Mouse (Mus musculus) small intestine, adult 2 months (tissue): ENCODE measurements around the gene Casp3. TPM values are rescaled to one million over a fixed set of nuclear protein-coding genes. Genes with fewer than 3 reads are reported as not detected.

Experiments
- H3K27ac ChIP-seq: fragments of 200-500 bp; 2 replicates; pipeline ENCODE4 v1.5.1; 2012; ENCODE audit warnings: low read depth, low read length, control low read depth, inconsistent platforms; ENCODE audit not compliant: insufficient read depth
- H3K27me3 ChIP-seq: fragments of 200-500 bp; 2 replicates; pipeline ENCODE4 v1.6.1; 2012; ENCODE audit warnings: mild to moderate bottlenecking, moderate library complexity, low read length, inconsistent platforms; ENCODE audit not compliant: control insufficient read depth, insufficient read depth
- H3K36me3 ChIP-seq: fragments of 200-500 bp; 2 replicates; pipeline ENCODE4 v1.6.1; 2012; ENCODE audit warnings: mild to moderate bottlenecking, low read length, control low read depth, inconsistent platforms; ENCODE audit not compliant: control insufficient read depth, insufficient read depth
- H3K4me1 ChIP-seq: fragments of 200-500 bp; 2 replicates; pipeline ENCODE4 v1.6.1; 2012; ENCODE audit warnings: low read length, inconsistent platforms, mixed read lengths; ENCODE audit not compliant: control insufficient read depth, insufficient read depth, insufficient read length
- H3K4me3 ChIP-seq: fragments of 200-500 bp; 2 replicates; pipeline ENCODE4 v1.5.1; 2012; ENCODE audit warnings: low read depth, mild to moderate bottlenecking, control low read depth, inconsistent platforms, low read length, moderate library complexity
- CTCF ChIP-seq: fragments of 200-500 bp; IDR thresholded peaks from 2 replicates; pipeline ENCODE4 v1.5.1; 2012; ENCODE audit warnings: low read depth, mild to moderate bottlenecking, control low read depth, inconsistent platforms, low read length, moderate library complexity, mixed read lengths; ENCODE audit not compliant: insufficient replicate concordance, insufficient read length; ENCODE audit errors: extremely low read depth
- POLR2A ChIP-seq: fragments of 200-500 bp; IDR thresholded peaks from 2 replicates; pipeline ENCODE4 v1.6.1; 2012; ENCODE audit warnings: low read depth, mild to moderate bottlenecking, control low read depth, inconsistent platforms, low read length, moderate library complexity
- WGBS: fragments of 180-500 bp; shearing (Covaris S2); methylation state at CpG from one replicate; pipeline ENCODE4 v1.1.7; 2018; 5-methylcytosine and 5-hydroxymethylcytosine counted together
- polyA plus RNA-seq: library from polyadenylated mRNA; depleted of rRNA; stranded (reverse); fragments of >200 nt; gene quantifications from 2 replicates; pipeline ENCODE4 v1.2.3, GENCODE M21; 2012

Casp3 gene
- polyA plus RNA-seq, 1 experiment = 5.3 TPM

DNA sequence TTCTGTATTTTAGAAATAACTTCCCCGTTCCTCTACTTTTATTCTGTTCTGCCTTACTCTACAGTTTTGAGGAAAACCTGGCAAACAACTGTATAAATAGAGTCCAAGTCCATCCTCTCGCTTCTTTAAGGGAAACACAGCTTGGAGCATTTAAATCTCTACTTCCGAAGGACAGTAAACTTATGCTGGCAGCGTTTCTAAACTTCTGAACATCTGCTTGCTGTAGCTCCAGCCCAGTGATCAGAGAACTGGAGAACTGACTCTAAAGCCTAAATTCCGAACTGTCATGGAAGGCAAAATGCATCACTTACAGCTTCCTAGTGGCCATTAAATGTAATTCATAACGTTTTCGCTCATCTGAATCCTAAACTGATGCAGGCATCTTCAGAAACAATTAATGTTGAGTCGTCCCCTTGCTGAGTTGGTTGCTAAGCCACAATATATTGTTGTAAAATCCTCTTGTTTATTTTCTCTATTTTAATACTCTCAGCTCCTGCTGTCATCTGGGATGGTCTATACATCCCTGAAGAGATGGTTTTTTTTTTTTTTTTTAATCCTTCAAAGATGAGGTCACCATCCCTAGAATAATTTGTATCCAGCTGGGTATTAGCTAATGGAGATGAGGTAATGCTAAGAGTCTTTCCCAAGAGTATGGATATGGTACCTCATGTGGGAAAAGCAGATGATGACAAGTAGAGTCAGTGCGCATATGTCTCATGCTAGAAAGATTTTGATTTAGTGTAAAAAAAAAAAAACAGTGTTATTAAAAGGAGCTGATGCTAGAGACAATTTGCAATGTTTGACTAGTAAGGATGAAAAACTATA lies 5.6 kb downstream of the Casp3 start:
- Histone ChIP-seq H3K36me3 (no peaks in the 10 kb centered on the region), H3K27ac (no peak overlapping the region), H3K4me3 (no peak overlapping the region), H3K4me1 (peaks cover 9% of the 10 kb centered on the region; the same call in 1 of the 2 replicates), H3K27me3 (no peaks in the 10 kb centered on the region)
- 78% methylated on average over 9 of the region's 9 CpGs for WGBS
- TF ChIP-seq CTCF = no peak
- TF ChIP-seq POLR2A = no peak

GRCm38 (mm10) chr8:46625166-46625565 lies 8.1 kb downstream of the Casp3 start:
- TF ChIP-seq POLR2A (no peak), CTCF (no peak)
- Histone ChIP-seq H3K36me3 (peaks cover 5% of the 10 kb centered on the region), H3K27ac (no peak overlapping the region), H3K4me1 (peaks cover 13% of the 10 kb centered on the region; the same call in 1 of the 2 replicates), H3K27me3 (no peaks in the 10 kb centered on the region), H3K4me3 (no peak overlapping the region)
- WGBS = 81% methylated on average over 1 of the region's 1 CpGs

DNA sequence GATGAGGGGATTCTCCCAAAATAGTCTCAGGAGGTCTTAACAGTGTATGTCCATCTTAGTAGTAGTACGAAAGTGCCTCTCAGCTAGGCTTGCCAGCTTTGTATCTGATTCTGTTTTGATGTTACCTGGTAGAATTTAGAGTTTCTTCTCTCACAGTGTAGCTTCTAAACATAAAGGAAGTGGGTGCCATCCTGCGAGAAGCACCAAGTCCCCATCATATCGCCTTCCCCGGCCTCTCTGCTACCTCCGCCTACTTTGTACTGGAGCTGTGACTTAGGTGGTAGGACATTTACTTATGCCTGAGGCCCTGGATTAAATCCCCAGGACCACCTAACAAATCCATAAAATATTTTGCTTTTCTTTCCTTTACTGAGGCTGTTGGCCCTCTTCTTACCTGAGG lies 9.6 kb downstream of the Casp3 start:
- H3K36me3 ChIP-seq = peaks cover 7% of the 10 kb centered on the region
- 94% methylated on average over 5 of the region's 5 CpGs for WGBS
- no peak for TF ChIP-seq POLR2A
- no peak for TF ChIP-seq CTCF

DNA sequence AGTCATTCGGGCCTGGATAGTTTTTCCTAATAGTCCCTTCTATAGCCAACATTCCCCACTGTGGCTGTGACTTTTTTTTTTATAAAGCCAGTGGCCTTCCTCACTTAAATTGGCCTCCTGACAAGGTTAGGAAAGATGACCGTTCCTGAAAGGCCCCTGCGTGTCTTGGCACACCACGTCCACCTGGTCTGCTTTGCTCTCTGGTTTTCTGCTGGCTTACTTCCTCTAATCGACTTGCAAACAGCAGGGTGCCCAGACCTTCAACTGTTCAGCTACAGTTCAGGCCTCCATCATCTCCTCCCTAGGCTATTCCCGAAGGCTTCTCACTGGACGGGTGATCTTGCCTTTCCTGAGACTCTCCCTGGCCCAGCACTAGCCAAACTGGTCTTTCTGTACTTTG lies 10.8 kb downstream of the Casp3 start:
- H3K27ac ChIP-seq = no peak overlapping the region
- TF ChIP-seq CTCF = no peak
- TF ChIP-seq POLR2A = no peak
- 77% methylated on average over 7 of the region's 7 CpGs for WGBS

More for the DNA sequence above, 9.6 kb downstream of the Casp3 start:
- Histone ChIP-seq H3K27ac (no peak overlapping the region), H3K27me3 (no peaks in the 10 kb centered on the region), H3K4me1 (peaks cover 13% of the 10 kb centered on the region; the same call in 1 of the 2 replicates), H3K4me3 (no peak overlapping the region)

DNA sequence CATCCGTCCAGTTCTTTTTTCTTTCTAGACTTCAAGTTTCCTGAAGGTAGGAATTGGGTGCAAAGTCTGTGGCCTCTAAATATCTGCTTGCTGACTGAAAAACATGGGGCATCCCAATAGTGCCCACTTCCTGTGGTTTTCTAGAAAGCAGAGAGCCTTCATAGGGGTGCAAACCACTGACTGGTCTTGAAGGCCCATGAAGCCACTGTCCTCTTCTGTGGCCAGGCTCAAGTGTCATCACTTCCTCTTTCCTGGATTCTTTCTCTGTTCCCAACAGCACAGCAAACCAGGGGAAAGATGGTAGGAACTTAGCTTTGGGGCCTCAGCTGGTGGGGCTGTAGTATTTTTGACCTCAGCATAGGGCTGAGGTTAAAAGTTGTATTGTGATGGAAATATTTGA lies 11.6 kb downstream of the Casp3 start:
- no peak overlapping the region for H3K27ac ChIP-seq
- 88% methylated on average over 1 of the region's 1 CpGs for WGBS
- H3K4me1 ChIP-seq = peaks cover 12% of the 10 kb centered on the region; the same call in 1 of the 2 replicates
- H3K4me3 ChIP-seq = no peak overlapping the region
- peaks cover 21% of the 10 kb centered on the region for H3K36me3 ChIP-seq
- TF ChIP-seq POLR2A = no peak
- TF ChIP-seq CTCF = no peak
- no peaks in the 10 kb centered on the region for H3K27me3 ChIP-seq

More for the DNA sequence above, 10.8 kb downstream of the Casp3 start:
- Histone ChIP-seq H3K4me3 (no peak overlapping the region), H3K27me3 (no peaks in the 10 kb centered on the region), H3K36me3 (peaks cover 14% of the 10 kb centered on the region), H3K4me1 (peaks cover 13% of the 10 kb centered on the region; the same call in 1 of the 2 replicates)

GRCm38 (mm10) chr8:46630422-46630821 lies 13.3 kb downstream of the Casp3 start:
- Histone ChIP-seq H3K27ac (no peak overlapping the region), H3K4me3 (no peak overlapping the region), H3K4me1 (peaks cover 8% of the 10 kb centered on the region; the same call in 1 of the 2 replicates), H3K36me3 (peaks cover 33% of the 10 kb centered on the region), H3K27me3 (no peaks in the 10 kb centered on the region)
- WGBS = 91% methylated on average over 3 of the region's 3 CpGs
- TF ChIP-seq CTCF (no peak), POLR2A (no peak)

GRCm38 (mm10) chr8:46630932-46631331 lies 13.8 kb downstream of the Casp3 start:
- no peak for TF ChIP-seq CTCF
- TF ChIP-seq POLR2A = no peak
- 88% methylated on average over 4 of the region's 4 CpGs for WGBS
- no peaks in the 10 kb centered on the region for H3K27me3 ChIP-seq
- H3K36me3 ChIP-seq = peaks cover 35% of the 10 kb centered on the region
- H3K4me1 ChIP-seq = peaks cover 8% of the 10 kb centered on the region; the same call in 1 of the 2 replicates
- no peak overlapping the region for H3K27ac ChIP-seq
- H3K4me3 ChIP-seq = no peak overlapping the region
